Mouse (Mus musculus) thymus, adult 18-20 months (tissue): ENCODE measurements around the gene Spns3.
A peak's percentile ranks its signal among the peaks of the same experiment; 100 is the strongest.

Source experiments
- DNase-seq, 2 experiments: peaks; one replicate each; pipeline ENCODE4 v3.0.0; 2022; ENCODE audit warnings: mixed read lengths in 2 of 2

Spns3 gene

GRCm38 (mm10) chr11:72550134-72550988 is at the start of gene Spns3:
Gene Spns3 (minus strand): TSS chr11:72550506.
- peak; percentile 32 to 41 for DNase-seq

- no peak for DNase-seq
Observed at GRCm38 (mm10) chr11:72597780-72598179, 47.5 kb upstream of the Spns3 start.

- DNase-seq = no peak
Observed at GRCm38 (mm10) chr11:72595010-72595737, 44.9 kb upstream of the Spns3 start.

- DNase-seq = no peak
Observed at GRCm38 (mm10) chr11:72587537-72588233, 37.4 kb upstream of the Spns3 start.

GRCm38 (mm10) chr11:72586570-72586969 is 36.3 kb upstream of the Spns3 start:
- no peak for DNase-seq

- no peak for DNase-seq
Observed at GRCm38 (mm10) chr11:72583092-72583491, 32.8 kb upstream of the Spns3 start.

- DNase-seq = no peak
Observed at GRCm38 (mm10) chr11:72582448-72582705, 32.1 kb upstream of the Spns3 start.

DNA sequence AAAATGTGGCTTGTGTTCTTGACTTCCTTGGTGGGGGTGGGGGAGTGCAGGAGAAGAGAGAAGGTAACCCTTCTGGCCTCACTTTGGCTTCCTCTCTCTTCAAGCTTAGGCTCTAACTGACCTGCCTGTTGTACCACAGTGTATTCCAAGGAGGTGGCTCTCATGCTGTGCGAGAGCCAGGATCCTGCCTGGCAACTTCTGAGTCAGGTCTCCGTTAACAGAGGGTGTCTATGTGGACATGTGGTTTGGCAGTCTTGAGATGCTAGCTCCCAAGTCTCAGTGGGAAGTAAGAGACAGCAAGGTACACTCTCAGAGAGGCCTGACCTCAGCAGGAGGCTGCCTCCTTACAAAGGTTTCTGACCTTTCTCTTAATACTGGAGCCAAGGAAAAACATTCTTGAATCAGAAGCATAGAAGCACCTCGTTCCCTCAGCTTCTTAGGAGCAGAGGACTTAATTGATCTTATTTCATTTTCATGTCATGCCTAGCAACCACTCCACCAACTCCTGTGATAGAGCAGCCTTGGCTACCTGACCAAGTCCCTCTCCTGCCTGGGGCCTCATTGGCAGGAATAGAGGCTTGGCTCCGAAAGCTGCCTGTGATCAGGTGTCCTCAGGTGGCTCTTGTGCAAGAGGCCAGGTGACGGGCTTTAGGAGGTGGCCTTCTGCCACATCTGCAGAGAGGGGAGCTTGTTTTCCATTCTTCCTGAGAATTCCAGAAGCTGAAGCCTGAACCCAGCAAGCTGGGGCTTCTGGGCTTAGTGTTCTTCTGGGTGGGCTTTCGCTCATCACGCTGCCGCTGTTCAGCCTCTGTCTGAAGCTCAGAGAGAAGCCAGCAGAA is 31.5 kb upstream of the Spns3 start:
- no peak for DNase-seq

DNA sequence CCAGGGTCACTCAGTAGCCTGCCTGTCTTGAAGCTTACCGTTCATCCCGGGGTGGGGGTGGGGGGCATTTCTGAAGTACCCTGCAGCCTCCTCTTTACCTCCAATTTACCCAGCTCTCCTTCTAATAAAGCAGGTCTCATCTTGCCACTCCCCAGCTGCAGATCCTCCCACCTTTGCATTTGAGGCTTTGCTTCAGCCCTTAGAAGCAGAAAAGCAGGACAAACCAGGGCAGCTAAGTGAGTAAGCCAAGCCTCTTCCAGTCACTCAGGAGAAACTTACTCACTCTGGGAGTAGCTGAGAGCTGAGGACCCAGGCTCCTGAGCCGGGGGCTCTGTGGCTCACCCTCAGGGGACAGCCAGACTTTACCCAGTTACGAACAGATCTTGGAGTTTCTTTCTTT is 28.2 kb upstream of the Spns3 start:
- no peak for DNase-seq

DNA sequence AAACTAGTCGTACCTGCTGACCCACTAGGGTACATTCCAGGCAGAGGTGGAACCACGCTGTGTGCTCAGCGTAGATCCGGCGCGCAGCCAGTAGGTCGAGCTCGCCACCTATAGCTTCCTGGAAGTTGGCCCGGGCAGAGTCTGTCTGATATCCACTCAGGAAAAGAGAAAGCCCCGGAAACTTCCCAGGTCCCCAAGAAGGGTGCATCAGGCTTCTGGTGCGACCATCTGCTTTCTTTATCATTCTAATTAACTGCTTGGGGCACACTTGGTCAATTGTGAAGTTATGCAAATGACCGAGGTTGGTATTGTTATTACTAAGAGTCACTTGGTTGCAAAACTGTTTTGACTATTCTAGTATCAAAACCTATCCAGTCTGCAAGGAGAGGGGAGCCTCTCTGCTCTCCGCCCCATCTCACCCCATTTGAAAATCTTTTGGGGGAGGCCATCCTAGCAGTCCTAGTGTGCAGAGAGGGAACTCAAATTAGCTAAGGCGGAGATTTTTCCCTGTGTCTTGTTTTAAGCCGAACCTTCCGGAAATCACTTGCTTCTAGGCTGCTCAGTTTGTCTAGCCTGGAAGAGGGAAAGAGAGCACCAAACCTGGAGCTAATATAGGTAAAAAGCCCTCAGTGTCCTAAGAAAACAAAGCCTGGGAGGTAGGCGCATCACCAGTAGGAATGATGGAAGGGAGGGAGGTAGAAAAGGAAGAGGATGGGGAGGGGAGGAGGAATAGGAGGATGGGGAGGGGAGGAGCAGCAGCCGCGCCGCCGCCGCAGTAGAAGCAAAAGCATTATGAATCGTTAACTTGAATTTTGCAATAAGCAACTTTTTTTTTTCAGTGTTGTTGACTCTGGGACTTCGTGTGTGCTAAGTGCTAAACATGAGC is 26.4 kb upstream of the Spns3 start:
- no peak for DNase-seq

DNA sequence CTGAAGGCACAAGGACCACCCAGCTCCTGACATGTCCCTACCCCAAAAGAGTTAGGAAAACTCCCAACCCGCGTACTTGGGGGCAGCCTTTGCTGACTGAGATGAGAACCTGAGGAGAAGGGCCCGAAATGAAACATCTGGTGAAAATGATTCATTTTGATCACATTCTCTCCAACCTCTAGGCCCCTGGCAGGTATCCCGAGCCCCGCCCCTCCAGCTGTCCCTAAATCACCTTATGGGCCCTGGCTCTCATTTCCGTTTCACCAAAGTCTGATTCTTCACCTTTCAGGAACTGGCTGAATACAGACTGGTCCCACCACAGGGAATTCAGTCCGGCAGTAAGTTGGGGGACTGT is 25.8 kb upstream of the Spns3 start:
- DNase-seq = no peak

DNA sequence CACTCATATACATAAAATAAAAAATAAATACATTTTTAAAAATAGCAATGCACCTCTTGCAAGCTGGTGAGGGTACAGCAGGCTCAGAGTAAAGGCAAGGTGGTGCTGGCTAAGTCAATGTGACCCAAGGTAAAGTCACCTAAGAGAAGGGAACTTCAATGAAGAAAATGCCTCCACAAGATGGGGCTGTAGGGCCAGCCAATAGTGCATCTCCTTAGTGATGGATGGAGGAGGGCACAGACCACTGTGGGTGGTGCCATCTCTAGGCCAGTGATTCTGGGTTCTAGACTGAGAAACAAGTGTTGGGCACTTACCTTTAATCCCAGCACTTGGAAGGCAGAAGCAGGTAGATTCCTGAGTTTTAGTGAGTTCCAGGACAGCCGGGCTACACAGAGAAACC is 23.5 kb upstream of the Spns3 start:
- DNase-seq = peak in 1 of 2 experiments; percentile 17

- DNase-seq = peak; percentile 44 to 71
Observed at GRCm38 (mm10) chr11:72570319-72570979, 20.1 kb upstream of the Spns3 start.

DNA sequence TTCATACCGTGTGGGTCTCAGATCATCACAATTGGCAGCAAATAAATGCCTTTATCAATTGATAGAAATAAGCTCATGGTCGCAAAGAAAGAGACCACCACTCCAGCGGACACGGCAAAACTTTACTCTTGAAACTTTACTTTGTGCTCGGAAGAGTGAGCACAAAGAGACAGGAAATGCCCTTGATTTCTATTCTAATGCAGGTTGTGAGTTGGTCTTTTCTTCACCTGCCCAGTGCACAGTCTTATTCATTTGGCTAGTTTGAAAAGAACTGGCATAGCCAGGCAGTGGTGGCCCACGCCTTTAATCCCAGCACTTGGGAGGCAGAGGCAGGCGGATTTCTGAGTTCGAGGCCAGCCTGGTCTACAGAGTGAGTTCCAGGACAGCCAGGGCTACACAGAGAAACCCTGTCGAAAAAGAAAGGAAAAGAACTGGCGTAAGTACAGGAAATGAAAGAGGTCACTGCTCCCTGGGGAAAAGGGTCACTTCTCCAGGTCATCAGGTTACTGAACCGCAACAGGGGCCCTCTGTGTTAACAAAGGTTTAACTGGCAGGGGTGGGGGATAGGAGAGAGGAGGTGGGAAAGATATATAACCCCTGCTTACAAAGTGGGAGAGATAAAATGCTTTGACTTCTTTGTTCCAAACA is 19.5 kb upstream of the Spns3 start:
- DNase-seq = no peak

DNA sequence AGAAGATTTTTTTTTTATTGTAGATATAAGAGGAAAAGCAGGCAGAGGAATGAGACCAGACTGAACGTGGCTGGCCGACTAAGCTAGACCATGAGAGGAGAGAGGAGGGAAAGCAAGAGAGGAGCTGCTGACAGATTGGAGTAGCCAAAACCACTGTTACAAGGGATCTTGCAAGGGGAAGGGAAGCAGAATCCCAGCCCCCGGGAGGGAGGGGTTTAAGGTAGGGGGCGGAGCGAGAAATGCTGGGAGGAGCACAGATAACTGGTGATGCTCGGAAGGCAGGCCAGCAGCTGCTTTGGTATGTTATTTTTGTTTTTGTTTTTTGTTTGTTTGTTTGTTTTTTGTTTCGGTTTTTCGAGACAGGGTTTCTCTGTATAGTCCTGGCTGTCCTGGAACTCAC is 18.7 kb upstream of the Spns3 start:
- DNase-seq = no peak

DNA sequence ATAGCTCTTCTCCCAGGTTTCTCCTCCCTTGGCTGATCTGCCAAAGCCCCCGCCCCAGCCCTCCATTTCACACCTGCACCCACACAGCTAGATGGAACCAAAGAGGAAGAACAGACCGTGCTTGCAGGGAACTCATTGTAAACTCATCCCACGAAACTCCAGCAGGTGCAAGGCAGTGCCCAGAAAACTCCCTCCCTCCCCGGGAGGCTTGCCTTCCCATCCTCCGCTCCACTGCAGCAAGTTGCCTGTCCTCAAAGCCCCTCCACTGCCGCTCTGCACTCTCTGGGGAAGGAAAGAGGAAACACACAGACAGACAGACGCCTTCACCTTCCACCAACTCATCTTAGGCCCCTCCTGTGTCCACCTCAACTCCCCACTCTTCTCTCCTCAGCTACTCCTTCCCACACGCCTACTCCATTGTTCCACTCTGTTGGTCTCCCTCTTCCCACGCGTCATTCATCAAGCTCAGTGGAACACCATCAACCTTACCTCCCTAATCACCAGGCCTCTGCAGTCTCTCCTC is 16.6 kb upstream of the Spns3 start:
- DNase-seq = no peak

DNA sequence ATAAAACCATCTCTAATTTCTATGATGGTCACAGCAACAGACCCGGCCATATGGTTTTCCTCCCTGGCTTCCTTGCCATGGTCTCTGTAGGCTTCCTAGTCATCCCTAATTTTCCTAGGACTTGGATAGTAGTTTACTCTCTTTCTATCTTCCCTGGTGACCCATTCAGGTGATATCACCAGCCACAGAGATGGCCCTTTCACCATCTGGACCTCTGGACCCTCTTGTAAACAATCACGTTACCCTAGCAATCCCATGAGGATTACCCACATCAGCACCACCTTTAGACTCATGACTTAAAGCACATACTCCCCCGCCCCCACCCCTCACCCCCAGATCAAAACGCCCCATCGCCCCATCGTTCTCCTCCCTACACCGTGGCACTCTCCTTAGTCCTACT is 16.0 kb upstream of the Spns3 start:
- DNase-seq = no peak

DNA sequence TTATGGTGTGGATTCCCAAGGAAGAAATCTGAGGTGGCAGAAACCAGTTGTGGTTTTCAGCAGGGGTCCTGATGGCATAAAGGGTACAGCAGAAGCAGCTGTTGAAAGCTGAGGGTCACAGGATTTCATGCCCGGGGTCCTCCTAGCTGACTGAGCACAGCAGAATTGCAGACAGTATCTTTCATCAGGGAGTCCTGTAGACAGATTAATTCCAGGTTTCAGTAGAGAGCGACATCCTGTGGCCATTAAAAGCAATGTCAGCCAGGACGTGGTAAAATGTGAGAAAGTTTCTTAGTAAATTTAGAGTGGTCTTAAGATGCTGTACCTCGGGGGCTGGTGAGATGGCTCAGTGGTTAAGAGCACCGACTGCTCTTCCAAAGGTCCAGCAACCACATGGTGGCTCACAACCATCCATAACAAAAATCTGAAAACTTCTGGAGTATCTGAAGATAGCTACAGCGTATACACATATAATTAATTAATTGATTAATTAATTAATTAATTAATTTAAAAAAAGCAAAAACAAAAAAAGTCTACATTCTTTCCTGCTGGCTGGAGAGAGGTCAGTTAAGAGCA is 14.0 kb upstream of the Spns3 start:
- no peak for DNase-seq

DNA sequence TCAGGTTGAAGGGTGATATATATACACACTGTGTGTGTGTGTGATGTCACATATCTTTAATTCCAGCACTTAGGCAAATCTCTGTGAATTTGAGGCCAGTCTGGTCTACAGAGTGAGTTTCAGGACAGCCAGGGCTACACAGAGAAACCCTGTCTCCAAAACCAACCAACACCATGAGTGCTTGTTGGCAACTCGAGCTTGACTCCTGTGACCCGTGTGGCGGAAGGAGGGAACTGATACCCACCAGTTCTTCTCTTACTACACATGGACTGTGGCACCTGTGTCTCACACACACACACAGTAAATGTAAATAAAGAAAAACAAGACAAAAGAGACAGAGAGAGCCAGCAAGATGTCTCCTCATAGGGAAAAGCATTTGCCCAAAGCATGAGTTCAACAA is 10.4 kb upstream of the Spns3 start:
- DNase-seq = no peak

DNA sequence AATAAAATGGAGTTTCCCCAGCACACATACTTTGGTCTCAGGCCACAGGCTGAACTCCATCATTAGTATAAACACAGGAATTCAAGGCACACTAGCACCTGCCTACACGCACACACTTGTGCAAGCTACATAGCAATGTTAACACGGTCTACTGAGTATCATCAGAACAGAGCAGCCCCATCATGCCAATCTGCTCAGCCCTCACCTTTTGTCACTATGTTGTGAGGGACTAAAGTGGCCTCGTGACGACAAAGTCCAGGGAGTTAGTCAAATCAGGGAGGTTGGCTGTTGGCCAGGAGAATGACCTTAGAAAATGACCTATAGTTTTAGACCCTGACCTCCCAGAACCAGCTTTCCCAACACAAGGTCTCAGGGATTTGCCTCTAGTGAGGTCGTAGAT is 7.8 kb upstream of the Spns3 start:
- DNase-seq = no peak
